Mouse (Mus musculus) cerebellum, adult 9-11 months (tissue): Measurements from ENCODE around the gene Agap2.
A peak's percentile ranks its signal among the peaks of the same experiment; 100 is the strongest.
"Not testable (repeated sequence)": the region's sequence is repeated elsewhere in the genome, so short reads cannot be mapped to it uniquely, and the experiment has no call there.

Experiments used
- DNase-seq: peaks from one replicate; pipeline ENCODE4 v3.0.0; 2022

Agap2 gene

GRCm38 (mm10) chr10:127059968-127060916 lies 14.8 kb upstream of the Agap2 start, which contains the start of gene March9:
TSS of gene March9 (minus strand) at chr10:127060184.
- DNase-seq: peak; percentile 95

- DNase-seq: peak; percentile 67
Measured at GRCm38 (mm10) chr10:127061085-127061484, 14.0 kb upstream of the Agap2 start.

- no peak for DNase-seq
Measured at GRCm38 (mm10) chr10:127061513-127061912, 13.6 kb upstream of the Agap2 start.

GRCm38 (mm10) chr10:127062101-127062500 lies 13.0 kb upstream of the Agap2 start:
- DNase-seq: peak; percentile 66

- no peak for DNase-seq
Measured at GRCm38 (mm10) chr10:127062503-127062902, 12.6 kb upstream of the Agap2 start.

- peak; percentile 99 for DNase-seq
Measured at GRCm38 (mm10) chr10:127063239-127063872, 11.7 kb upstream of the Agap2 start, which contains the start of gene Cdk4. TSS of gene Cdk4 (plus strand) at chr10:127063534.

- DNase-seq: peak; percentile 61
Measured at GRCm38 (mm10) chr10:127063913-127064870, 10.9 kb upstream of the Agap2 start.

GRCm38 (mm10) chr10:127065981-127066380 lies 9.1 kb upstream of the Agap2 start:
- DNase-seq: peak; percentile 59

GRCm38 (mm10) chr10:127066519-127067018 lies 8.5 kb upstream of the Agap2 start:
- no peak for DNase-seq

GRCm38 (mm10) chr10:127068360-127069038 lies 6.6 kb upstream of the Agap2 start:
- DNase-seq: no peak

GRCm38 (mm10) chr10:127069281-127070189 lies 5.5 kb upstream of the Agap2 start:
- peak; percentile 39 for DNase-seq

GRCm38 (mm10) chr10:127070190-127071121 lies 4.6 kb upstream of the Agap2 start, which contains the start of gene Tspan31:
TSS of gene Tspan31 (minus strand) at chr10:127070264.
- DNase-seq: peak; percentile 95

GRCm38 (mm10) chr10:127071203-127071602 lies 3.9 kb upstream of the Agap2 start:
- peak; percentile 28 for DNase-seq

GRCm38 (mm10) chr10:127072270-127072669 lies 2.8 kb upstream of the Agap2 start:
- not testable (repeated sequence) for DNase-seq

- DNase-seq: not testable (repeated sequence)
Measured at GRCm38 (mm10) chr10:127072969-127073368, 2.1 kb upstream of the Agap2 start.

GRCm38 (mm10) chr10:127073981-127074380 lies 1.1 kb upstream of the Agap2 start:
- no peak for DNase-seq

- DNase-seq: no peak
Measured at GRCm38 (mm10) chr10:127075651-127076050, 567 bp downstream of the Agap2 start.

- DNase-seq: no peak
Measured at GRCm38 (mm10) chr10:127076082-127076481, 998 bp downstream of the Agap2 start.

GRCm38 (mm10) chr10:127077515-127077914 lies 2.4 kb downstream of the Agap2 start:
- no peak for DNase-seq
